ENCODE assay signal across 8 mouse cellular contexts in genomic region chr6:11925496-11926041, GRCm38 (mm10). TPM values are rescaled to one million over a fixed set of nuclear protein-coding genes. Genes with fewer than 3 reads are reported as not detected.
DNase-seq lines count a peak whose midpoint lies in the region; ATAC-seq and TF ChIP-seq lines count a peak whose summit lies in the region.

No protein-coding gene starts in this region.

- no peaks in the 10 kb centered on the region for H3K27me3 ChIP-seq in embryonic facial prominence, embryonic 12.5 days
- H3K27me3 ChIP-seq in heart, adult 2 months (ENCODE audit: control insufficient read depth, insufficient read depth, low read length): no peaks in the 10 kb centered on the region
- no peaks in the 10 kb centered on the region for H3K27me3 ChIP-seq in limb, embryonic 13.5 days
- no peaks in the 10 kb centered on the region for H3K27me3 ChIP-seq in midbrain, embryonic 16.5 days (ENCODE audit: control insufficient read depth, insufficient read depth, low read depth, low read length)

- peak overlapping the region; percentile 84 for H3K4me3 ChIP-seq in embryonic facial prominence, embryonic 12.5 days
- H3K4me3 ChIP-seq in heart, adult 2 months: peak overlapping the region; percentile 72
- peak overlapping the region; percentile 75 for H3K4me3 ChIP-seq in limb, embryonic 13.5 days
- H3K4me3 ChIP-seq in midbrain, embryonic 16.5 days (ENCODE audit: low read depth, low read length): peak overlapping the region; percentile 82

- peaks cover 15% of the 10 kb centered on the region for H3K4me1 ChIP-seq in embryonic facial prominence, embryonic 12.5 days
- H3K4me1 ChIP-seq in heart, adult 2 months (ENCODE audit: control insufficient read depth, insufficient read depth, low read length): peaks cover 1% of the 10 kb centered on the region
- H3K4me1 ChIP-seq in limb, embryonic 13.5 days: peaks cover 27% of the 10 kb centered on the region
- H3K4me1 ChIP-seq in midbrain, embryonic 16.5 days (ENCODE audit: control insufficient read depth, insufficient read depth, low read length): peaks cover 30% of the 10 kb centered on the region

- no peak for TF ChIP-seq CTCF in heart, adult 2 months (IDR thresholded peaks at IDR 0.05)

- H3K79me2 ChIP-seq in heart, adult 2 months (replicated peaks; ENCODE audit: control insufficient read depth, insufficient read depth, low read length): no peaks in the 10 kb centered on the region

- H3K36me3 ChIP-seq in embryonic facial prominence, embryonic 12.5 days: peaks cover 5% of the 10 kb centered on the region; the same call in 1 of the 2 replicates
- peaks cover 6% of the 10 kb centered on the region for H3K36me3 ChIP-seq in heart, adult 2 months (ENCODE audit: control insufficient read depth, insufficient read depth, low read length)
- H3K36me3 ChIP-seq in limb, embryonic 13.5 days: peaks cover 18% of the 10 kb centered on the region
- H3K36me3 ChIP-seq in midbrain, embryonic 16.5 days (ENCODE audit: control insufficient read depth, insufficient read depth, low read length): 0 out of 2 replicates have a peak, but pooled peaks cover 6% of the 10 kb centered on the region

- intact Hi-C loops in heart, adult 2 months (cut with DNase I): loop anchor here (1.0 kb wide), 1 partner anchor 18 kb away; the partner anchor contains the start of genes Ndufa4 and Phf14

- DNase-seq in 3134 (ENCODE audit: extremely low read depth, insufficient read length, low spot score): peak; percentile 92
- peak; percentile 88 for DNase-seq in adrenal gland, postnatal 25 days
- peak; percentile 86 to 90 for DNase-seq in heart, adult 2 months
- DNase-seq in kidney, adult 8-10 months: peak; percentile 81 to 90
- DNase-seq in spleen, postnatal 36 days (ENCODE audit: low spot score in 2 of 2): peak; percentile 86 to 89

- peak overlapping the region; percentile 95 for H3K9ac ChIP-seq in embryonic facial prominence, embryonic 12.5 days
- peak overlapping the region; percentile 80 for H3K9ac ChIP-seq in heart, adult 2 months (ENCODE audit: low read depth, low read length)
- peak overlapping the region; percentile 93 for H3K9ac ChIP-seq in limb, embryonic 13.5 days
- H3K9ac ChIP-seq in midbrain, embryonic 16.5 days (ENCODE audit: low read depth, low read length): peak overlapping the region; percentile 97

- 2% methylated on average over 20 of the region's 20 CpGs for WGBS in embryonic facial prominence, embryonic 12.5 days
- WGBS in heart, adult 2 months: under 1% methylated on average over 20 of the region's 20 CpGs
- WGBS in limb, embryonic 13.5 days: 1% methylated on average over 20 of the region's 20 CpGs
- WGBS in midbrain, embryonic 16.5 days: 1% methylated on average over 20 of the region's 20 CpGs

- peak; percentile 93 for ATAC-seq in embryonic facial prominence, embryonic 12.5 days (ENCODE audit: insufficient number of reproducible peaks, insufficient read depth, low FRiP score, low TSS enrichment)
- ATAC-seq in limb, embryonic 13.5 days (ENCODE audit: low FRiP score, low read depth): peak; percentile 95
- peak; percentile 98 for ATAC-seq in midbrain, embryonic 16.5 days

- TF ChIP-seq POLR2A in heart, adult 2 months (IDR thresholded peaks at IDR 0.05; ENCODE audit: insufficient read depth, low read depth, low read length): peak; percentile 82

- peak; percentile 41; the same call in 1 of the 2 replicates for TF ChIP-seq EP300 in heart, adult 2 months (IDR thresholded peaks at IDR 0.05; ENCODE audit: insufficient read depth, low read depth, low read length)

- no peaks in the 10 kb centered on the region for H3K9me3 ChIP-seq in embryonic facial prominence, embryonic 12.5 days
- no peaks in the 10 kb centered on the region for H3K9me3 ChIP-seq in limb, embryonic 13.5 days
- 0 out of 2 replicates have a peak, but pooled peaks cover 4% of the 10 kb centered on the region for H3K9me3 ChIP-seq in midbrain, embryonic 16.5 days (replicated peaks; ENCODE audit: control insufficient read depth, low read length, poor library complexity, severe bottlenecking)

- peak overlapping the region; percentile 99 for H3K27ac ChIP-seq in embryonic facial prominence, embryonic 12.5 days
- H3K27ac ChIP-seq in heart, adult 2 months: peak overlapping the region; percentile 92
- peak overlapping the region; percentile 99 for H3K27ac ChIP-seq in limb, embryonic 13.5 days
- H3K27ac ChIP-seq in midbrain, embryonic 16.5 days (ENCODE audit: low read length): peak overlapping the region; percentile 99

- H3K4me2 ChIP-seq in embryonic facial prominence, embryonic 12.5 days (replicated peaks): peak overlapping the region; percentile 59
- H3K4me2 ChIP-seq in limb, embryonic 13.5 days (replicated peaks): peak overlapping the region; percentile 75
- peak overlapping the region; percentile 75 for H3K4me2 ChIP-seq in midbrain, embryonic 16.5 days (ENCODE audit: low read length)

RNA-seq across cellular contexts. Expression of gene Phf14, which starts 18.0 kb away (rescaled TPM):
- total RNA-seq in adrenal gland, postnatal 25 days (2021): 37.7 and 55.0 TPM in 2 replicates
- polyA plus RNA-seq in embryonic facial prominence, embryonic 12.5 days (2016; fragmentation: Nextera tagmentation; extraction: Ambion mirVana): 107 and 110 TPM in 2 replicates
- total RNA-seq in heart, adult 2 months (2021): 10 to 100 TPM; 45.9 to 47.4 TPM
- 8.4 and 21.6 TPM in 2 replicates for polyA plus RNA-seq in heart, adult 2 months (2012; rRNA removed)
- polyA plus RNA-seq in limb, embryonic 13.5 days (2015; fragmentation: Nextera tagmentation; extraction: Ambion mirVana): 95.6 and 106 TPM in 2 replicates
- polyA plus RNA-seq in midbrain, embryonic 16.5 days (2015; fragmentation: Nextera tagmentation; extraction: Ambion mirVana): 81.2 and 90.8 TPM in 2 replicates

RNA-seq across cellular contexts. Expression of gene Ndufa4, which starts 18.3 kb away (rescaled TPM):
- total RNA-seq in adrenal gland, postnatal 25 days (2021): 998 and 1,035 TPM in 2 replicates
- 747 and 781 TPM in 2 replicates for polyA plus RNA-seq in embryonic facial prominence, embryonic 12.5 days (2016; fragmentation: Nextera tagmentation; extraction: Ambion mirVana)
- total RNA-seq in heart, adult 2 months (2021): 1,000 to 10,000 TPM; 2,754 to 3,253 TPM
- polyA plus RNA-seq in heart, adult 2 months (2012; rRNA removed): 2,447 and 2,960 TPM in 2 replicates
- 788 and 825 TPM in 2 replicates for polyA plus RNA-seq in limb, embryonic 13.5 days (2015; fragmentation: Nextera tagmentation; extraction: Ambion mirVana)
- polyA plus RNA-seq in midbrain, embryonic 16.5 days (2015; fragmentation: Nextera tagmentation; extraction: Ambion mirVana): 916 and 1,020 TPM in 2 replicates

Comparison
In these comparisons a context has a peak if more than half of its experiments do, and no peak if none do; other contexts are left out.
1. Peak in every context shown above with its lines: DNase-seq, ATAC-seq, H3K4me3 ChIP-seq and H3K27ac ChIP-seq.